Mouse (Mus musculus): ENCODE data around the gene Igf1r. TPM values are rescaled to one million over a fixed set of nuclear protein-coding genes. Genes with fewer than 3 reads are reported as not detected.

The Igf1r gene
- polyA plus RNA-seq, 1 experiment from 2014 or later, result 2.7 TPM

DNA sequence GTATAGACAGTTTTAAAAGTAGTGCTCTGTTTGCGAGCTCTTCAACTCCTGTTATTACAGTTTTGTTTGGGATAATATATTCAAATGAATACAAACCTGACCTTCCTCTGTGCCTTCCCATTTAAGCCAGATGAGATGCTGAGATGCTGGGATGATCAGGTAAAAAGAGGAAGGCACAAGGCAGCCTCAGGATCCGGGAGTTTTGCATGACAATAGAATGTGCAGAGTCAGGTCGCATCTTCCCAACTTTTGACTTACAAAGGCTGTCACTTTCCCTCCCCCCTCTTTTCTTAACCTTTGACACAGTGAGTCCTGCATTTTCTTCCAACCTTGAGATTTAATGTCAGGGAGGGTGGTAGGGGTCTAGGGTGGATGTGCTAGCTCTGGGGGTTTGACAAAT is 61.9 kb downstream of the Igf1r start:
- Histone ChIP-seq H3K27ac (ENCODE audit: low read depth) (no peak overlapping the region), H3K36me3 (replicated peaks; ENCODE audit: insufficient read depth, low read length) (no peaks in the 10 kb centered on the region), H3K27me3 (ENCODE audit: insufficient read depth, low read length) (no peaks in the 10 kb centered on the region), H3K4me1 (ENCODE audit: insufficient read depth) (peaks cover 20% of the 10 kb centered on the region), H3K9ac (replicated peaks) (no peak overlapping the region), H3K4me2 (ENCODE audit: low read depth, low read length) (no peak overlapping the region), H3K4me3 (ENCODE audit: low read depth, low read length) (no peak overlapping the region), H3K9me3 (ENCODE audit: low read length) (peaks cover 8% of the 10 kb centered on the region)
- no peak for TF ChIP-seq CTCF (IDR thresholded peaks at IDR 0.05; ENCODE audit: low read depth)
- TF ChIP-seq EP300 (IDR thresholded peaks at IDR 0.05; ENCODE audit: low read depth), result no peak
- no peak for ATAC-seq
- 85% methylated on average over 3 of the region's 3 CpGs for WGBS (ENCODE audit: insufficient replicate concordance)
- no peak for DNase-seq

- H3K27ac ChIP-seq (ENCODE audit: low read depth), result no peak overlapping the region
- TF ChIP-seq EP300 (IDR thresholded peaks at IDR 0.05; ENCODE audit: low read depth) (no peak), CTCF (IDR thresholded peaks at IDR 0.05; ENCODE audit: low read depth) (no peak)
- 76% methylated on average over 3 of the region's 3 CpGs for WGBS (ENCODE audit: insufficient replicate concordance)
- H3K27me3 ChIP-seq (ENCODE audit: insufficient read depth, low read length), result no peaks in the 10 kb centered on the region
- H3K36me3 ChIP-seq (replicated peaks; ENCODE audit: insufficient read depth, low read length), result no peaks in the 10 kb centered on the region
- no peak overlapping the region for H3K4me3 ChIP-seq (ENCODE audit: low read depth, low read length)
- no peak overlapping the region for H3K4me2 ChIP-seq (ENCODE audit: low read depth, low read length)
- DNase-seq (no peak), ATAC-seq (no peak)
- peaks cover 8% of the 10 kb centered on the region for H3K9me3 ChIP-seq (ENCODE audit: low read length)
- H3K9ac ChIP-seq (replicated peaks), result no peak overlapping the region
- H3K4me1 ChIP-seq (ENCODE audit: insufficient read depth), result peaks cover 15% of the 10 kb centered on the region
These were observed 62.8 kb downstream of the Igf1r start for GRCm38 (mm10) chr7:68015404-68015803.

DNA sequence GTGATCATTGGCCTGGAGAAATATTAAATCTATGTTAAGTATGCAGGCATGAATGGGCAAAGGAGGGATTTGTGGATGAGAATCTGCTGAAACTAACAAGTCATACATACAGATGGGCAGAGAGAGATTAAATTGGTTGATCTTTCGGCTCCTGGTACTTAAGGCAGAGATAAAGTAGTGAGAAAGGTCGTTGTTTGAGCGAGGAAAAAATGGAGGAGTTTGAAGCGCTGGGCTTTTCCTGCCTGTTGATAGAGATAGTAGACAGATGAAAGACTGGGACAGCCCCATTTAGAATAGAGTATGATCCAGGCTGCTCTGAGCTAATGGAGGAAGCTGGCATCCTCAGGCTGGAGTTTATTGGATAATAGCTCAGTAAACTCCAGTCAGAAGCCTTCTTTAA is 65.4 kb downstream of the Igf1r start:
- WGBS (ENCODE audit: insufficient replicate concordance), result 31% methylated on average over 4 of the region's 4 CpGs
- no peaks in the 10 kb centered on the region for H3K27me3 ChIP-seq (ENCODE audit: insufficient read depth, low read length)
- no peak overlapping the region for H3K27ac ChIP-seq (ENCODE audit: low read depth)
- no peak for ATAC-seq
- no peak overlapping the region for H3K4me2 ChIP-seq (ENCODE audit: low read depth, low read length)
- no peaks in the 10 kb centered on the region for H3K36me3 ChIP-seq (replicated peaks; ENCODE audit: insufficient read depth, low read length)
- H3K4me3 ChIP-seq (ENCODE audit: low read depth, low read length), result no peak overlapping the region
- no peak for DNase-seq
- no peak; the same call in 1 of the 2 replicates for TF ChIP-seq EP300 (IDR thresholded peaks at IDR 0.05; ENCODE audit: low read depth)
- TF ChIP-seq CTCF (IDR thresholded peaks at IDR 0.05; ENCODE audit: low read depth), result no peak
- peaks cover 8% of the 10 kb centered on the region for H3K9me3 ChIP-seq (ENCODE audit: low read length)
- H3K4me1 ChIP-seq (ENCODE audit: insufficient read depth), result no peaks in the 10 kb centered on the region
- no peak overlapping the region for H3K9ac ChIP-seq (replicated peaks)

DNA sequence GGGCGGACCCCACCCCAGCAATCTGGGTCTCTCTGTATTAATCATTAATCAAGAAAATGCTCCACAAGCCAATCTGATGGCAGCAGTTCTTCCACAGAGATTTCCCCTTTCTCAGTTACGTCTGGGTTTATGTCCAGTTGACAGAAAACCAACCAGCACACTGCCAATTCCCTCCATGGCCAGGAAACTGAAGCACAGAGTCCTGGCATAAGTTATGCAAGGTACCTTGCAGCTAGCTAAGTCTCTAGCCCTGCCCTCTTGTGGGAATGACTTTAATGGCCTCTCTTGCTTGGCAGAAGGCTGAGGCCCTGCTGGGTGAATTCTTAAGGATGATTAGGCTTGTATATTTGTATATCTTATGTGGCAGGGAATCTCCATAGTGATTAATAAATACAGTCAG is 67.9 kb downstream of the Igf1r start:
- H3K4me1 ChIP-seq (ENCODE audit: insufficient read depth), result no peaks in the 10 kb centered on the region
- no peak overlapping the region for H3K4me3 ChIP-seq (ENCODE audit: low read depth, low read length)
- H3K36me3 ChIP-seq (replicated peaks; ENCODE audit: insufficient read depth, low read length), result no peaks in the 10 kb centered on the region
- ATAC-seq (no peak), DNase-seq (no peak)
- H3K27ac ChIP-seq (ENCODE audit: low read depth), result no peak overlapping the region
- WGBS (ENCODE audit: insufficient replicate concordance), result 66% methylated on average over 2 of the region's 2 CpGs
- no peak overlapping the region for H3K9ac ChIP-seq (replicated peaks)
- peaks cover 8% of the 10 kb centered on the region for H3K9me3 ChIP-seq (ENCODE audit: low read length)
- no peak overlapping the region for H3K4me2 ChIP-seq (ENCODE audit: low read depth, low read length)
- TF ChIP-seq EP300 (IDR thresholded peaks at IDR 0.05; ENCODE audit: low read depth) (no peak), CTCF (IDR thresholded peaks at IDR 0.05; ENCODE audit: low read depth) (no peak)
- H3K27me3 ChIP-seq (ENCODE audit: insufficient read depth, low read length), result no peaks in the 10 kb centered on the region

DNA sequence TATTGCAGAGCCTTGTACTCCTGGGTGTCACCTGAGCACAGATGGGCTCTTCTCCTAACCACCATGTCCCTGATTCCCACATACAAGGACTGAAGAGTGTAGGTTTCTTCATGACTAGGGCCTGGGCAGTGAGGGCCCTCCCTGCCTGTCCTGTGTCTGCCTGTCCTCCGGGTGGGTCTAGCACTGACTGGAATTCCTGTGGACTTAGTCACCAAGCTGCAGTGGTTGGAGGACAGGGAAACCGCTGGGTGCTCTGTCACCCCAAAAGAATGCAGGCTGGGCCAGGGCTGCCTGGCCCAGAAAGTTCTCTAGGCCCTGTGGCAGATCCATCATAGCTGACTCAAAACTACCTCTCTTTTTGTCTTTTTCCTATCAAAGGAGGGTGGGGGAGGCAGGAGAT is 69.1 kb downstream of the Igf1r start:
- H3K4me3 ChIP-seq (ENCODE audit: low read depth, low read length), result no peak overlapping the region
- TF ChIP-seq CTCF (IDR thresholded peaks at IDR 0.05; ENCODE audit: low read depth) (no peak), EP300 (IDR thresholded peaks at IDR 0.05; ENCODE audit: low read depth) (no peak)
- H3K36me3 ChIP-seq (replicated peaks; ENCODE audit: insufficient read depth, low read length), result no peaks in the 10 kb centered on the region
- no peaks in the 10 kb centered on the region for H3K9me3 ChIP-seq (ENCODE audit: low read length)
- H3K27ac ChIP-seq (ENCODE audit: low read depth), result no peak overlapping the region
- H3K27me3 ChIP-seq (ENCODE audit: insufficient read depth, low read length), result no peaks in the 10 kb centered on the region
- no peak for DNase-seq
- no peak overlapping the region for H3K4me2 ChIP-seq (ENCODE audit: low read depth, low read length)
- ATAC-seq, result no peak
- no peak overlapping the region for H3K9ac ChIP-seq (replicated peaks)
- no peaks in the 10 kb centered on the region for H3K4me1 ChIP-seq (ENCODE audit: insufficient read depth)
- 54% methylated on average over 2 of the region's 2 CpGs for WGBS (ENCODE audit: insufficient replicate concordance)

GRCm38 (mm10) chr7:68022188-68022587 is 69.6 kb downstream of the Igf1r start:
- Histone ChIP-seq H3K4me3 (ENCODE audit: low read depth, low read length) (no peak overlapping the region), H3K36me3 (replicated peaks; ENCODE audit: insufficient read depth, low read length) (no peaks in the 10 kb centered on the region), H3K27me3 (ENCODE audit: insufficient read depth, low read length) (no peaks in the 10 kb centered on the region), H3K4me2 (ENCODE audit: low read depth, low read length) (no peak overlapping the region), H3K9me3 (ENCODE audit: low read length) (no peaks in the 10 kb centered on the region), H3K9ac (replicated peaks) (no peak overlapping the region), H3K4me1 (ENCODE audit: insufficient read depth) (no peaks in the 10 kb centered on the region), H3K27ac (ENCODE audit: low read depth) (no peak overlapping the region)
- no peak for TF ChIP-seq EP300 (IDR thresholded peaks at IDR 0.05; ENCODE audit: low read depth)
- TF ChIP-seq CTCF (IDR thresholded peaks at IDR 0.05; ENCODE audit: low read depth), result no peak
- DNase-seq (no peak), ATAC-seq (no peak)
- WGBS (ENCODE audit: insufficient replicate concordance), result 74% methylated on average over 6 of the region's 6 CpGs

DNA sequence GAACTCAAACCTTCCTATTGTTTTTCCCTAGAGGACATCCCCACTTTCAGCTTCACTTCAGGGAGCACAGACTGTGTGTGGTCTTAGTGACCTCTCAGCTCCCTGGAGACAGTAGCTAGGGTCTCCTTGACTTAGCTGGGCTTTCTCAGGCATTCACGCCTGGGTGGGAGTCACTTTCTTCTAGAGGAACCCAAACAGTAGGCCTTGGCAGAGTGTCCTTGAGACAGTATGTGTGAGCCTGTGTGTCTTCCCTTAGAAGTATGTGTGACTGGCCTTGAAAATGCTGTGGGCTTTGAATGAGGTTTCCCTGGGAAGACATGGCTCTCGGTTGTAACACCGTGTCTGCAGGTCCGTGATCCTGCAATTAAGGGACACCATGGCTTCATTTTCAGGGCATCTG is 71.3 kb downstream of the Igf1r start:
- TF ChIP-seq CTCF (IDR thresholded peaks at IDR 0.05; ENCODE audit: low read depth) (no peak), EP300 (IDR thresholded peaks at IDR 0.05; ENCODE audit: low read depth) (no peak)
- H3K27me3 ChIP-seq (ENCODE audit: insufficient read depth, low read length), result no peaks in the 10 kb centered on the region
- no peak overlapping the region for H3K4me2 ChIP-seq (ENCODE audit: low read depth, low read length)
- no peak overlapping the region for H3K4me3 ChIP-seq (ENCODE audit: low read depth, low read length)
- DNase-seq (no peak), ATAC-seq (no peak)
- no peak overlapping the region for H3K27ac ChIP-seq (ENCODE audit: low read depth)
- WGBS (ENCODE audit: insufficient replicate concordance), result 85% methylated on average over 4 of the region's 4 CpGs
- no peaks in the 10 kb centered on the region for H3K4me1 ChIP-seq (ENCODE audit: insufficient read depth)
- H3K36me3 ChIP-seq (replicated peaks; ENCODE audit: insufficient read depth, low read length), result no peaks in the 10 kb centered on the region
- H3K9me3 ChIP-seq (ENCODE audit: low read length), result no peaks in the 10 kb centered on the region
- H3K9ac ChIP-seq (replicated peaks), result no peak overlapping the region

Data from liver, postnatal 0 days (tissue).